Mouse (Mus musculus) heart, embryonic 11.5 days (tissue): Measurements from ENCODE around the gene Ppif. TPM values are rescaled to one million over a fixed set of nuclear protein-coding genes. Genes with fewer than 3 reads are reported as not detected.

Source experiments
- ATAC-seq: fragments of 200-750 bp; cut with Nextera tagmentation; replicated peaks from 2 replicates; pipeline ENCODE4 v1.8.0; 2017; ENCODE audit warnings: moderate library complexity; ENCODE audit not compliant: insufficient number of reproducible peaks, low FRiP score, low TSS enrichment
- H3K27ac ChIP-seq: fragments of 300-500 bp; sonication (generic); 2 replicates; pipeline ENCODE4 v1.5.1; 2014; ENCODE audit warnings: mild to moderate bottlenecking, low read depth, low read length
- H3K27me3 ChIP-seq: fragments of 300-500 bp; sonication (generic); 2 replicates; pipeline ENCODE4 v1.6.1; 2014; ENCODE audit warnings: mild to moderate bottlenecking, low read length, mixed read lengths; ENCODE audit not compliant: control insufficient read depth, insufficient read depth
- H3K36me3 ChIP-seq: fragments of 300-500 bp; sonication (generic); 2 replicates; pipeline ENCODE4 v1.6.1; 2014; ENCODE audit warnings: mild to moderate bottlenecking, low read length, moderate library complexity, mixed read lengths; ENCODE audit not compliant: control insufficient read depth, insufficient read depth
- H3K4me1 ChIP-seq: fragments of 300-500 bp; sonication (generic); 2 replicates; pipeline ENCODE4 v1.6.1; 2014; ENCODE audit warnings: low read length; ENCODE audit not compliant: control insufficient read depth, insufficient read depth
- H3K4me2 ChIP-seq: fragments of 300-500 bp; sonication (generic); 2 replicates; pipeline ENCODE4 v1.6.1; 2014; ENCODE audit warnings: mild to moderate bottlenecking, moderate library complexity
- H3K4me3 ChIP-seq: fragments of 300-500 bp; sonication (generic); 2 replicates; pipeline ENCODE4 v1.5.1; 2014; ENCODE audit warnings: low read depth, low read length
- H3K9ac ChIP-seq: fragments of 300-500 bp; sonication (generic); 2 replicates; pipeline ENCODE4 v1.6.1; 2014; ENCODE audit warnings: mild to moderate bottlenecking, low read depth, low read length, moderate library complexity
- H3K9me3 ChIP-seq: fragments of 300-500 bp; sonication (generic); replicated peaks from 2 replicates; pipeline ENCODE4 v1.6.1; 2016; ENCODE audit warnings: low read length; ENCODE audit not compliant: control insufficient read depth
- WGBS: fragments of 180-500 bp; shearing (Covaris S2); extraction: QIAGEN DNeasy Blood & Tissue Kit; methylation state at CpG from one replicate; pipeline ENCODE4 v1.1.7; 2014; ENCODE audit not compliant: insufficient replicate concordance; 5-methylcytosine and 5-hydroxymethylcytosine counted together
- polyA plus RNA-seq: library from polyadenylated mRNA; unstranded; fragments of >200 nt; fragmentation: Nextera tagmentation; extraction: Ambion mirVana; gene quantifications from 2 replicates; pipeline ENCODE4 v1.2.1, GENCODE M21; 2014

The Ppif gene
- polyA plus RNA-seq, 1 experiment from 2014 or later, result 92.7 TPM

GRCm38 (mm10) chr14:25708917-25709316 is 15.0 kb downstream of the Ppif start:
- H3K27ac ChIP-seq, result peak overlapping the region; percentile 41
- 100% methylated on average over 1 of the region's 2 CpGs for WGBS
- no peaks in the 10 kb centered on the region for H3K9me3 ChIP-seq
- no peaks in the 10 kb centered on the region for H3K27me3 ChIP-seq
- H3K4me1 ChIP-seq, result peaks cover 47% of the 10 kb centered on the region
- no peak overlapping the region for H3K4me3 ChIP-seq
- no peak for ATAC-seq
- no peak overlapping the region for H3K4me2 ChIP-seq
- no peaks in the 10 kb centered on the region for H3K36me3 ChIP-seq
- H3K9ac ChIP-seq, result peak overlapping the region; percentile 63

GRCm38 (mm10) chr14:25710073-25710472 is 16.1 kb downstream of the Ppif start:
- no peaks in the 10 kb centered on the region for H3K36me3 ChIP-seq
- ATAC-seq, result peak; percentile 36; the same call in 1 of the 2 replicates
- peaks cover 48% of the 10 kb centered on the region for H3K4me1 ChIP-seq
- H3K4me3 ChIP-seq, result no peak overlapping the region
- no peaks in the 10 kb centered on the region for H3K9me3 ChIP-seq
- no peak overlapping the region for H3K4me2 ChIP-seq
- 0 out of 2 replicates have a peak overlapping the region, but pooled peaks have one; percentile 17 for H3K9ac ChIP-seq
- no peaks in the 10 kb centered on the region for H3K27me3 ChIP-seq
- 13% methylated on average over 4 of the region's 4 CpGs for WGBS
- peak overlapping the region; percentile 77 for H3K27ac ChIP-seq

GRCm38 (mm10) chr14:25710681-25711080 is 16.7 kb downstream of the Ppif start:
- no peak overlapping the region for H3K4me2 ChIP-seq
- H3K4me1 ChIP-seq, result peaks cover 48% of the 10 kb centered on the region
- no peak overlapping the region for H3K4me3 ChIP-seq
- 0 out of 2 replicates have a peak, but pooled peaks have one; percentile 39 for ATAC-seq
- H3K27me3 ChIP-seq, result no peaks in the 10 kb centered on the region
- H3K9me3 ChIP-seq, result no peaks in the 10 kb centered on the region
- peak overlapping the region; percentile 77 for H3K27ac ChIP-seq
- no peak overlapping the region for H3K9ac ChIP-seq
- no peaks in the 10 kb centered on the region for H3K36me3 ChIP-seq
- WGBS, result 34% methylated on average over 4 of the region's 4 CpGs

GRCm38 (mm10) chr14:25711177-25711576 is 17.2 kb downstream of the Ppif start:
- H3K27ac ChIP-seq, result peak overlapping the region; percentile 77
- H3K4me2 ChIP-seq, result no peak overlapping the region
- 0 out of 2 replicates have a peak overlapping the region, but pooled peaks have one; percentile 1 for H3K9ac ChIP-seq
- H3K9me3 ChIP-seq, result no peaks in the 10 kb centered on the region
- H3K4me3 ChIP-seq, result no peak overlapping the region
- ATAC-seq, result peak; percentile 52
- H3K4me1 ChIP-seq, result peaks cover 48% of the 10 kb centered on the region
- H3K27me3 ChIP-seq, result no peaks in the 10 kb centered on the region
- H3K36me3 ChIP-seq, result no peaks in the 10 kb centered on the region
- 18% methylated on average over 7 of the region's 7 CpGs for WGBS

GRCm38 (mm10) chr14:25711602-25712001 is 17.6 kb downstream of the Ppif start:
- Histone ChIP-seq H3K9ac (no peak overlapping the region), H3K27ac (peak overlapping the region; percentile 77), H3K9me3 (no peaks in the 10 kb centered on the region), H3K4me1 (peaks cover 48% of the 10 kb centered on the region), H3K36me3 (no peaks in the 10 kb centered on the region), H3K4me2 (no peak overlapping the region), H3K4me3 (no peak overlapping the region), H3K27me3 (no peaks in the 10 kb centered on the region)
- WGBS, result 54% methylated on average over 8 of the region's 8 CpGs
- no peak for ATAC-seq

- no peaks in the 10 kb centered on the region for H3K27me3 ChIP-seq
Measured at GRCm38 (mm10) chr14:25713443-25713842, 19.5 kb downstream of the Ppif start.

GRCm38 (mm10) chr14:25716528-25716927 is 22.6 kb downstream of the Ppif start:
- Histone ChIP-seq H3K9me3 (no peaks in the 10 kb centered on the region), H3K27me3 (no peaks in the 10 kb centered on the region), H3K9ac (no peak overlapping the region), H3K4me1 (peaks cover 34% of the 10 kb centered on the region), H3K27ac (no peak overlapping the region), H3K36me3 (peaks cover 5% of the 10 kb centered on the region; the same call in 1 of the 2 replicates), H3K4me3 (no peak overlapping the region), H3K4me2 (no peak overlapping the region)
- 73% methylated on average over 1 of the region's 1 CpGs for WGBS
- no peak for ATAC-seq

More at GRCm38 (mm10) chr14:25713443-25713842, 19.5 kb downstream of the Ppif start:
- H3K4me2 ChIP-seq, result no peak overlapping the region
- H3K4me3 ChIP-seq, result no peak overlapping the region
- 0 out of 2 replicates have a peak, but pooled peaks cover 2% of the 10 kb centered on the region for H3K36me3 ChIP-seq
- H3K9ac ChIP-seq, result no peak overlapping the region
- H3K4me1 ChIP-seq, result peaks cover 53% of the 10 kb centered on the region
- ATAC-seq, result no peak
- no peaks in the 10 kb centered on the region for H3K9me3 ChIP-seq
- H3K27ac ChIP-seq, result no peak overlapping the region
- WGBS, result 23% methylated on average over 4 of the region's 4 CpGs

- ATAC-seq, result no peak
- H3K27ac ChIP-seq, result 0 out of 2 replicates have a peak overlapping the region, but pooled peaks have one; percentile 22
- H3K27me3 ChIP-seq, result no peaks in the 10 kb centered on the region
- H3K4me2 ChIP-seq, result no peak overlapping the region
- WGBS, result 74% methylated on average over 8 of the region's 8 CpGs
- H3K4me3 ChIP-seq, result no peak overlapping the region
- H3K9me3 ChIP-seq, result no peaks in the 10 kb centered on the region
- H3K36me3 ChIP-seq, result peaks cover 5% of the 10 kb centered on the region; the same call in 1 of the 2 replicates
- peaks cover 28% of the 10 kb centered on the region for H3K4me1 ChIP-seq
- H3K9ac ChIP-seq, result no peak overlapping the region
Measured at GRCm38 (mm10) chr14:25717718-25718117, 23.8 kb downstream of the Ppif start.

GRCm38 (mm10) chr14:25718471-25718870 is 24.5 kb downstream of the Ppif start:
- Histone ChIP-seq H3K27ac (0 out of 2 replicates have a peak overlapping the region, but pooled peaks have one; percentile 12), H3K4me3 (no peak overlapping the region), H3K27me3 (no peaks in the 10 kb centered on the region), H3K4me2 (no peak overlapping the region), H3K4me1 (peaks cover 28% of the 10 kb centered on the region), H3K9me3 (no peaks in the 10 kb centered on the region), H3K9ac (no peak overlapping the region), H3K36me3 (peaks cover 5% of the 10 kb centered on the region; the same call in 1 of the 2 replicates)
- 0% methylated on average over 2 of the region's 2 CpGs for WGBS
- peak; percentile 56; the same call in 1 of the 2 replicates for ATAC-seq
